Mouse (Mus musculus) bone marrow macrophage, adult 2 months (primary cell): Measurements from ENCODE around the gene Plekhn1.

Source experiments
- CTCF ChIP-seq: IDR thresholded peaks from 2 replicates; pipeline ENCODE4 v1.5.1; 2012; ENCODE audit warnings: low read depth, mild to moderate bottlenecking, low read length, moderate library complexity
- POLR2A ChIP-seq: IDR thresholded peaks from 2 replicates; pipeline ENCODE4 v1.6.1; 2012; ENCODE audit warnings: mild to moderate bottlenecking, low read depth, low read length, borderline replicate concordance

DNA sequence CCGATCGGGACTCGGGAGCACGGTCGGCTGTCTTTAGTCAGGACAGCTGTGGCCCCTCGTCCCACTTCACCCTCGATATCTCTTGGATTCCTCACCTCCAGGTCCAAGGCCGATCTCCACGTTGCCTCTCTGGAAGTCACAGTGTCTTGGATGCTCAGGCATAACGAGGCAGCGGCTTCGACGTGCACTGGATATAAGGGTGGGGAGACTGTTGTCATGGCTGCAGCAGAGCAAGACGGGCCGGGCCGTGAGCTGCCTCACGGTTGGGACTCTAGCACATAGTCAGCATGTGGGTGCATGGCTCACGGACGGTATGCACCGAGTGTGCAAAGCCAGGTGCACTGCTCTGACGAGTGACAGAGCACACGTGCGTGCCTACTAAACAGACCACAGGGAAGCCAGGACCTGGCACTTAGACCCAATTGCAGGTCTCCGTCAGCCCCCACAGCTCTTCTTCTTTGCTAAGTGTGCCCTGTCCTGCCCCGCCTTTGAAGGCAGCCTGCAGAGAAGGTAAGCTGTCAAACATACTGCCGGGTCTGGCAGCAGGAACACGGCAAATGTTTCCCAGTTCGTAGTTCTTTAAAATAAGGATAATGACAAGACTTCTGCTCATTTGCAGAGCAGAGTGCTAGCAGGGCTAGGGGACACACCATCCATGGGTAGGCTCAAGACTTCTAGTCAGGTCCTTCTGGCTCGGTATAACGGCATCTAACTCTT, 19.9 kb upstream of the Plekhn1 start:
- TF ChIP-seq CTCF = no peak
- no peak for TF ChIP-seq POLR2A
